Comparison of ENCODE assay signal across 8 mouse cellular contexts in genomic region chr7:46795287-46796205, GRCm38 (mm10). TPM values are rescaled to one million over a fixed set of nuclear protein-coding genes. Genes with fewer than 3 reads are reported as not detected.
DNase-seq lines count a peak whose midpoint lies in the region; ATAC-seq and TF ChIP-seq lines count a peak whose summit lies in the region.

Gene Hps5, minus strand, starts transcription at chr7:46796064.
Gene Gtf2h1, plus strand, starts transcription at chr7:46796103.

- H3K36me3 ChIP-seq in embryonic facial prominence, embryonic 14.5 days (ENCODE audit: control insufficient read depth, insufficient read depth, low read length) = peaks cover 22% of the 10 kb centered on the region
- peaks cover 14% of the 10 kb centered on the region for H3K36me3 ChIP-seq in limb, embryonic 14.5 days (ENCODE audit: control insufficient read depth, insufficient read depth, low read length)
- peaks cover 10% of the 10 kb centered on the region; the same call in 1 of the 2 replicates for H3K36me3 ChIP-seq in midbrain, postnatal 0 days (ENCODE audit: insufficient read depth, low read length)

- H3K4me3 ChIP-seq in embryonic facial prominence, embryonic 14.5 days (ENCODE audit: low read depth, low read length) = peak within 1 kb of the TSS; percentile 98
- H3K4me3 ChIP-seq in limb, embryonic 14.5 days (replicated peaks; ENCODE audit: low read length) = peak within 1 kb of the TSS; percentile 94
- H3K4me3 ChIP-seq in midbrain, postnatal 0 days (ENCODE audit: low read depth, low read length) = peak within 1 kb of the TSS; percentile 94

- peak; percentile 92 for DNase-seq in 3T3-L1 (ENCODE audit: low read depth, low spot score)
- DNase-seq in adrenal gland, postnatal 4 days (ENCODE audit: low spot score in 2 of 2) = peak; percentile 95 to 97
- peak; percentile 98 for DNase-seq in embryonic facial prominence, embryonic 14.5 days (ENCODE audit: low spot score)
- DNase-seq in heart, adult 8-10 months (ENCODE audit: low spot score) = peak; percentile 96
- DNase-seq in kidney, adult 9 months = peak; percentile 98
- DNase-seq in limb, embryonic 14.5 days (ENCODE audit: low spot score) = peak; percentile 95
- DNase-seq in midbrain, postnatal 0 days (ENCODE audit: low spot score) = peak; percentile 96
- DNase-seq in spleen, postnatal 14 days (ENCODE audit: low spot score in 2 of 2) = peak; percentile 95 to 98

- peak within 1 kb of the TSS; percentile 90 for H3K4me2 ChIP-seq in embryonic facial prominence, embryonic 14.5 days (ENCODE audit: low read depth, low read length)
- H3K4me2 ChIP-seq in limb, embryonic 14.5 days (replicated peaks; ENCODE audit: low read depth, low read length, severe bottlenecking) = peak within 1 kb of the TSS; percentile 77
- H3K4me2 ChIP-seq in midbrain, postnatal 0 days (ENCODE audit: low read depth, low read length, poor library complexity, severe bottlenecking) = peak within 1 kb of the TSS; percentile 84

- ATAC-seq in embryonic facial prominence, embryonic 14.5 days (ENCODE audit: low read depth) = peak; percentile 98
- ATAC-seq in limb, embryonic 14.5 days (ENCODE audit: low FRiP score, low read depth) = peak; percentile 98
- ATAC-seq in midbrain, postnatal 0 days (ENCODE audit: low FRiP score) = peak; percentile 97

- H3K9ac ChIP-seq in embryonic facial prominence, embryonic 14.5 days (ENCODE audit: low read depth, low read length) = peak within 1 kb of the TSS; percentile 92
- H3K9ac ChIP-seq in limb, embryonic 14.5 days (ENCODE audit: low read depth, low read length, severe bottlenecking) = peak within 1 kb of the TSS; percentile 93
- peak within 1 kb of the TSS; percentile 93 for H3K9ac ChIP-seq in midbrain, postnatal 0 days (replicated peaks; ENCODE audit: low read length, poor library complexity, severe bottlenecking)

- TF ChIP-seq POLR2A in limb, embryonic 14.5 days (IDR thresholded peaks at IDR 0.05; ENCODE audit: borderline replicate concordance, extremely low read depth, insufficient read depth, insufficient read length) = 0 out of 2 replicates have a peak, but pooled peaks have one; percentile 42

- H3K27me3 ChIP-seq in embryonic facial prominence, embryonic 14.5 days (replicated peaks; ENCODE audit: control insufficient read depth, insufficient read depth, low read length) = no peaks in the 10 kb centered on the region
- H3K27me3 ChIP-seq in limb, embryonic 14.5 days (ENCODE audit: control insufficient read depth, insufficient read depth, low read length) = no peaks in the 10 kb centered on the region
- H3K27me3 ChIP-seq in midbrain, postnatal 0 days (ENCODE audit: insufficient read depth, low read length) = no peaks in the 10 kb centered on the region

- no peak; the same call in 1 of the 2 replicates for TF ChIP-seq CTCF in midbrain, postnatal 0 days (IDR thresholded peaks at IDR 0.05)

- no peaks in the 10 kb centered on the region for H3K9me3 ChIP-seq in embryonic facial prominence, embryonic 14.5 days (ENCODE audit: control insufficient read depth, low read length)
- no peaks in the 10 kb centered on the region for H3K9me3 ChIP-seq in limb, embryonic 14.5 days (ENCODE audit: control insufficient read depth, low read length)
- no peaks in the 10 kb centered on the region for H3K9me3 ChIP-seq in midbrain, postnatal 0 days (ENCODE audit: low read length)

- peak within 1 kb of the TSS; percentile 87 for H3K27ac ChIP-seq in embryonic facial prominence, embryonic 14.5 days (replicated peaks; ENCODE audit: low read depth, low read length)
- peak within 1 kb of the TSS; percentile 90 for H3K27ac ChIP-seq in limb, embryonic 14.5 days (replicated peaks; ENCODE audit: low read depth, low read length)
- H3K27ac ChIP-seq in midbrain, postnatal 0 days (ENCODE audit: low read depth, low read length) = peak within 1 kb of the TSS; percentile 76

- H3K4me1 ChIP-seq in embryonic facial prominence, embryonic 14.5 days (ENCODE audit: control insufficient read depth, insufficient read depth, low read length) = peaks cover 13% of the 10 kb centered on the region
- peaks cover 16% of the 10 kb centered on the region for H3K4me1 ChIP-seq in limb, embryonic 14.5 days (ENCODE audit: control insufficient read depth, insufficient read depth, low read length)
- peaks cover 15% of the 10 kb centered on the region; the same call in 1 of the 2 replicates for H3K4me1 ChIP-seq in midbrain, postnatal 0 days (ENCODE audit: insufficient read depth, low read length)

- under 1% methylated on average over 29 of the region's 75 CpGs for WGBS in embryonic facial prominence, embryonic 14.5 days
- WGBS in limb, embryonic 14.5 days = under 1% methylated on average over 62 of the region's 75 CpGs
- 1% methylated on average over 68 of the region's 75 CpGs for WGBS in midbrain, postnatal 0 days

RNA-seq across cellular contexts. Expression of gene Hps5, which starts in this region (rescaled TPM):
- 10 to 100 TPM; 25.0 to 31.2 TPM for total RNA-seq in adrenal gland, postnatal 4 days (2021)
- 16.2 and 17.3 TPM in 2 replicates for polyA plus RNA-seq in embryonic facial prominence, embryonic 14.5 days (2014; fragmentation: Nextera tagmentation; extraction: Ambion mirVana)
- 10 to 100 TPM in 1 of 4 experiments, 1 to 10 TPM in 3; 8.0 to 10.3 (median 9.4) TPM for total RNA-seq in heart, adult 8-10 months (2022)
- polyA plus RNA-seq in limb, embryonic 14.5 days (2012; rRNA removed) = 34.2 and 36.5 TPM in 2 replicates
- polyA plus RNA-seq in limb, embryonic 14.5 days (2014; fragmentation: Nextera tagmentation; extraction: Ambion mirVana) = 20.6 and 23.6 TPM in 2 replicates
- 16.7 and 24.6 TPM in 2 replicates for total RNA-seq in midbrain, postnatal 0 days (2014; rRNA removed)
- 8.1 and 9.0 TPM in 2 replicates for polyA plus RNA-seq in midbrain, postnatal 0 days (2015; fragmentation: Nextera tagmentation; extraction: Ambion mirVana)

RNA-seq across cellular contexts. Expression of gene Gtf2h1, which starts in this region (rescaled TPM):
- 10 to 100 TPM; 39.5 to 47.1 TPM for total RNA-seq in adrenal gland, postnatal 4 days (2021)
- polyA plus RNA-seq in embryonic facial prominence, embryonic 14.5 days (2014; fragmentation: Nextera tagmentation; extraction: Ambion mirVana) = 51.2 and 56.7 TPM in 2 replicates
- 10 to 100 TPM; 13.7 to 18.5 (median 15.9) TPM for total RNA-seq in heart, adult 8-10 months (2022)
- polyA plus RNA-seq in limb, embryonic 14.5 days (2012; rRNA removed) = 24.3 and 34.2 TPM in 2 replicates
- 53.1 and 53.5 TPM in 2 replicates for polyA plus RNA-seq in limb, embryonic 14.5 days (2014; fragmentation: Nextera tagmentation; extraction: Ambion mirVana)
- 32.9 and 50.2 TPM in 2 replicates for total RNA-seq in midbrain, postnatal 0 days (2014; rRNA removed)
- polyA plus RNA-seq in midbrain, postnatal 0 days (2015; fragmentation: Nextera tagmentation; extraction: Ambion mirVana) = 36.4 and 38.2 TPM in 2 replicates

Comparison
In these comparisons a context has a peak if more than half of its experiments do, and no peak if none do; other contexts are left out.
1. Peak in every context shown above with its lines: DNase-seq, ATAC-seq, H3K4me3 ChIP-seq and H3K27ac ChIP-seq.